Mouse (Mus musculus) forebrain, embryonic 10.5 days (tissue): ENCODE data around the gene Mak. TPM values are rescaled to one million over a fixed set of nuclear protein-coding genes. Genes with fewer than 3 reads are reported as not detected.
"Not testable (repeated sequence)": the region's sequence is repeated elsewhere in the genome, so short reads cannot be mapped to it uniquely, and the experiment has no call there.

Experiments
- DNase-seq: peaks from one replicate; pipeline ENCODE4 v3.0.0-alpha.2; 2017; ENCODE audit warnings: low spot score; ENCODE audit errors: extremely low spot score
- H3K27ac ChIP-seq: fragments of 300-500 bp; sonication (generic); 2 replicates; pipeline ENCODE4 v1.5.1; 2016; ENCODE audit warnings: mild to moderate bottlenecking
- H3K27me3 ChIP-seq: fragments of 300-500 bp; sonication (generic); 2 replicates; pipeline ENCODE4 v1.6.1; 2016; ENCODE audit warnings: mild to moderate bottlenecking; ENCODE audit not compliant: poor library complexity, severe bottlenecking
- H3K36me3 ChIP-seq: fragments of 300-500 bp; sonication (generic); replicated peaks from 2 replicates; pipeline ENCODE4 v1.6.1; 2016; ENCODE audit warnings: mild to moderate bottlenecking, moderate library complexity
- H3K4me1 ChIP-seq: fragments of 300-500 bp; sonication (generic); 2 replicates; pipeline ENCODE4 v1.6.1; 2016
- H3K4me3 ChIP-seq: fragments of 300-500 bp; sonication (generic); 2 replicates; pipeline ENCODE4 v1.5.1; 2016; ENCODE audit warnings: mild to moderate bottlenecking, moderate library complexity
- H3K9me3 ChIP-seq: fragments of 300-500 bp; sonication (generic); 2 replicates; pipeline ENCODE4 v1.6.1; 2016; ENCODE audit warnings: mild to moderate bottlenecking, moderate library complexity
- WGBS: fragments of 180-500 bp; shearing (Covaris S2); methylation state at CpG from one replicate; pipeline ENCODE4 v1.1.7; 2016; 5-methylcytosine and 5-hydroxymethylcytosine counted together
- polyA plus RNA-seq: library from polyadenylated mRNA; unstranded; fragments of >200 nt; fragmentation: Nextera tagmentation; extraction: Ambion mirVana; gene quantifications from 2 replicates; pipeline ENCODE4 v1.2.1, GENCODE M21; 2016

Gene Mak
- polyA plus RNA-seq, 1 experiment from 2014 or later, result 1.4 TPM

DNA sequence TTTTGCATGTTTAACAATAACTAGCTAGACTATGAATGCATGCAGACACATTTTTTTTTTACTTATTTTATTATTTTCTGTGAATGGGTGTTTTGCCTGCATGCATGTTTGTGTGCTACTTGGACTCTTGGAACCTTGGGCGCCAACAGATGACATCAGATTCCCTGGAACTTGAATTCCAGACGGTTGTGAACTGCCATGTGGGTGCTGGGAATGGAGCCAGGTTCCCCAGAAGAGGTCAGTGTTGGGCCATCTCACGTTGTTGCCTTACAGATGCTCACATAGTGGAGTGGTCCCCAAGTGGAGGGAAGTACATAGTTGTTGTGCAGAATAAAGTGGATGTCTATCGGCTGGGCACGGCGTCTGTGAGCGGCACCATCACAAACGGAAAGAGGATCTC is 70.6 kb downstream of the Mak start:
- H3K4me3 ChIP-seq, result no peak overlapping the region
- DNase-seq, result no peak
- H3K9me3 ChIP-seq, result no peaks in the 10 kb centered on the region
- peaks cover 100% of the 10 kb centered on the region for H3K36me3 ChIP-seq
- 86% methylated on average over 8 of the region's 8 CpGs for WGBS
- no peaks in the 10 kb centered on the region for H3K27me3 ChIP-seq
- H3K4me1 ChIP-seq, result no peaks in the 10 kb centered on the region
- H3K27ac ChIP-seq, result no peak overlapping the region

DNA sequence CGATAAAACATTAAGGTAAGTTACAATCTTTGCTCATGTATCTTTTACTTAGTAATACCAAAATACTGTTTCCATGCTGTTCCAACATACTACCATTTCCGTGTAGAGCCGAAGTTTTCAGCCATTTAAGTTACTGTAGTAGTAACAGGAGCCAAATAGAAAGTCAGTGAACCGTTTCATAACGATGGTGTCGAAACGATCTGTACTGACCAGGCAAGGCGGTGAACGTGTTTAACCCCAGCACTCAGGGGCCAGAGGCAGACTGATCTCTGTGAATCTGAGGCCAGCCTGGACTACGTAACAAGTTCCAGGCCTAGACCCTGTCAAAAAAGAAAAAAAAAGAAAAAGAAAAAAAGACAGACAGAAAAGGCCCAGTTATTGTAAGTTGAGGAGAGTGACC is 71.2 kb downstream of the Mak start:
- WGBS, result 95% methylated on average over 10 of the region's 10 CpGs
- H3K27me3 ChIP-seq, result no peaks in the 10 kb centered on the region
- DNase-seq, result no peak
- no peaks in the 10 kb centered on the region for H3K9me3 ChIP-seq
- H3K36me3 ChIP-seq, result peaks cover 97% of the 10 kb centered on the region
- H3K4me3 ChIP-seq, result no peak overlapping the region
- no peak overlapping the region for H3K27ac ChIP-seq
- no peaks in the 10 kb centered on the region for H3K4me1 ChIP-seq

- Histone ChIP-seq H3K4me3 (no peak overlapping the region), H3K27ac (no peak overlapping the region), H3K27me3 (no peaks in the 10 kb centered on the region), H3K4me1 (peaks cover 13% of the 10 kb centered on the region), H3K9me3 (no peaks in the 10 kb centered on the region), H3K36me3 (peaks cover 83% of the 10 kb centered on the region)
- 95% methylated on average over 4 of the region's 4 CpGs for WGBS
- DNase-seq, result no peak
Observed at GRCm38 (mm10) chr13:41006244-41006643, 73.3 kb downstream of the Mak start.

GRCm38 (mm10) chr13:41002001-41002400 is 77.5 kb downstream of the Mak start:
- H3K4me3 ChIP-seq, result peak overlapping the region; percentile 98
- WGBS, result 84% methylated on average over 5 of the region's 5 CpGs
- H3K27me3 ChIP-seq, result no peaks in the 10 kb centered on the region
- no peaks in the 10 kb centered on the region for H3K9me3 ChIP-seq
- no peak overlapping the region for H3K27ac ChIP-seq
- DNase-seq, result no peak
- peaks cover 22% of the 10 kb centered on the region for H3K4me1 ChIP-seq
- peaks cover 40% of the 10 kb centered on the region for H3K36me3 ChIP-seq

DNA sequence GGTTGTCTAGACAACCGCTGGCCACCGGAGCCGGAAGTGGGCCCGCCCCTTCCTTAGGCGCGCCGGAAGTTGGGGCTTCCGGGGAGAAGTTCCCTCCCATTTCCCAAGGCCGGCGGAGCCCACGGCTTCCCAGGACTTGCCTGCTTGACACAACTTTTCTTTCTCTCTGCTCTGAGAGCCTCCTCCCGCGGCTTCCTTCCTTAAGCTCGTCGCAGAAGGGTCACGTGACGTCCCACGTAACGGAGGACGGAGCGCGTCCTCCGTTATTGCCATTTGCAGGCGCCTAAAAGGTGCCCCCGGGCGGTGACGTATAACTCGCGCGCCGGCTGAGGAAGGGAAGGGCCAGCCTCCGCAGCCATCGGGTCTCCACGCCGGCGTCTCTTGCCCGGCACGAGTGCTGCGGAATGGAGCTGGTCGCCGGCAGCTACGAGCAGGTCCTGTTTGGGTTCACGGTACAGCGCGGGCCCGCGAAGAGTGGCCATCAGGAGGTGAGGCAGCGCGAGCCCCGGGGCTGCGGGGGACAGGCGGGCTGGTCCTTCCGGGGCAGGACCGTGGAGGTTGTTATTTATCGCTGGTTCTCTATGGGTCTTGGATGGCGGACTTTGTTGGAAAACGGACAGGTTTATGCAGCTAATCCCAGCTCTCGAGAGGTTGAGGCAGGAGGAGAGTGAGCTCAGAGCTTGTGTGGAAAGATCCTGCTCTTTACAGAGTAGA is 78.4 kb downstream of the Mak start, which contains the start of gene Pak1ip1:
Gene Pak1ip1 (plus strand): TSS at position 98 of the 714 bp plus-strand sequence.
- Histone ChIP-seq H3K9me3 (no peaks in the 10 kb centered on the region), H3K4me3 (peak within 1 kb of the TSS; percentile 98), H3K27me3 (peaks cover 7% of the 10 kb centered on the region), H3K36me3 (peaks cover 31% of the 10 kb centered on the region), H3K27ac (peak within 1 kb of the TSS; percentile 94), H3K4me1 (peaks cover 22% of the 10 kb centered on the region)
- WGBS, result under 1% methylated on average over 58 of the region's 58 CpGs
- peak; percentile 91 for DNase-seq

GRCm38 (mm10) chr13:41000140-41000925 is 79.2 kb downstream of the Mak start:
- peaks cover 23% of the 10 kb centered on the region for H3K4me1 ChIP-seq
- WGBS, result 2% methylated on average over 25 of the region's 25 CpGs
- peaks cover 9% of the 10 kb centered on the region for H3K27me3 ChIP-seq
- H3K9me3 ChIP-seq, result no peaks in the 10 kb centered on the region
- peaks cover 24% of the 10 kb centered on the region for H3K36me3 ChIP-seq
- H3K4me3 ChIP-seq, result peak overlapping the region; percentile 98
- DNase-seq, result peak; percentile 47
- H3K27ac ChIP-seq, result peak overlapping the region; percentile 94

DNA sequence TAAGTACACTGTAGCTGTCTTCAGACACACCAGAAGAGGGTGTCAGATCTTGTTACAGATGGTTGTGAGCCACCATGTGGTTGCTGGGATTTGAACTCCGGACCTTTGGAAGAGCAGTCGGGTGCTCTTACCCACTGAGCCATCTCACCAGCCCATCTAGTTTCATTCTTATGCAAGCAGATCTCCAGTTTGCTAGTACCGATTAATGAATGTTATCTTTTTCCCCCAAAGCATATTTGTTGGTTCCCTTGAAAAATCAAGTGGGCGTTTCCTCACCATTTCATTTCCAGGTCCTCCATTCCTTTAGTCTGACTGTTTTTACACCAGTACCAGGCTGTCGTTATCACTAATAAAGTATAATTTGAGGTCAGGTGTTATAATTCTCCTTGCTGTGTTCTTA is 81.0 kb downstream of the Mak start:
- Histone ChIP-seq H3K27me3 (peaks cover 14% of the 10 kb centered on the region), H3K4me1 (peaks cover 38% of the 10 kb centered on the region)
- not testable (repeated sequence) for H3K9me3 ChIP-seq, DNase-seq, H3K27ac ChIP-seq, H3K36me3 ChIP-seq, H3K4me3 ChIP-seq
- 89% methylated on average over 5 of the region's 5 CpGs for WGBS

- peak; percentile 27 for DNase-seq
- H3K4me3 ChIP-seq, result peak overlapping the region; percentile 16; the same call in 1 of the 2 replicates
Observed at GRCm38 (mm10) chr13:40994487-40995263, 84.8 kb downstream of the Mak start.

DNA sequence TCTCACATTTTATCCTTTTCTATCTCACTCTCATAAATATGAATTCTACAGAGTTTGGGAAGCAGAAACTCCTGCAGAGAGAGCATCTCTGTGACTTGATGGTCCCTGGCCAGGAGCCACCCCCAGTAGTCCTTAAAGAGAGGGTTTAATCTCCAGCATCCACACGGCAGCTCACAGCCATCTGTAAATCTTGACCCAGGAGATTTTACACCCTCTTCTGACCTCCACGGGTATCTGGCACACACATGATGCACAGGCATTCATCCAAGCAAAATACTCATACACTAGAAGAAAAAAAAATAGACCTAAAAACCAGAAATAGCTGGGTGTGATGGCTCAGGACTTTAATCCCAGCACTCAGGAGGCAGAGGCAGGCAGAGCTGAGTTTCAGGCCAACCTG is 91.1 kb downstream of the Mak start:
- no peak overlapping the region for H3K4me3 ChIP-seq
- no peaks in the 10 kb centered on the region for H3K4me1 ChIP-seq
- no peak overlapping the region for H3K27ac ChIP-seq
- DNase-seq, result no peak
- H3K36me3 ChIP-seq, result no peaks in the 10 kb centered on the region
- 79% methylated on average over 2 of the region's 2 CpGs for WGBS
- no peaks in the 10 kb centered on the region for H3K9me3 ChIP-seq
- peaks cover 37% of the 10 kb centered on the region for H3K27me3 ChIP-seq

More at GRCm38 (mm10) chr13:40994487-40995263, 84.8 kb downstream of the Mak start:
- WGBS, result 26% methylated on average over 8 of the region's 8 CpGs
- Histone ChIP-seq H3K27me3 (peaks cover 51% of the 10 kb centered on the region), H3K27ac (peak overlapping the region; percentile 67), H3K9me3 (no peaks in the 10 kb centered on the region), H3K36me3 (no peaks in the 10 kb centered on the region), H3K4me1 (peaks cover 17% of the 10 kb centered on the region)

- not testable (repeated sequence) for H3K27ac ChIP-seq, H3K36me3 ChIP-seq, H3K4me1 ChIP-seq, H3K4me3 ChIP-seq, DNase-seq, H3K9me3 ChIP-seq
- WGBS, result 67% methylated on average over 4 of the region's 4 CpGs
- peaks cover 31% of the 10 kb centered on the region for H3K27me3 ChIP-seq
Observed at GRCm38 (mm10) chr13:40987608-40988303, 91.8 kb downstream of the Mak start.

DNA sequence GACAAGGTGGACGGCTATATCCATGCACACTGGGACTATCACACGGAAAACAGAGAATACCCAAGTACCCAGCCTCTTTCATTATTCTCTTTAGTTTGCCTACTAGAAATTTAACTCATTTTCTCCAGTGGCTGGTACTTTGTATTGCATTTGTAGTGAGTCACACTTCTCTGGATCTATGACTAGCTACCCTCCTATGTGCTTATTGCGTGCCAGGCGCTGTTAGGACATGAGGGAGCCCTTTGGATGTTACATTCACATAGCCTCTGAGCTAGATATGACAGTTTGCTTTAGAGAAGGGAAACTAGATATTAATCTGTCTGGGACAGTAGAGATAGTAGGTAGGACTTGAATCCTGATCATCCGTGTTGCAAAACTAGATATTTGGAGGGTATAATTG is 93.4 kb downstream of the Mak start:
- Histone ChIP-seq H3K36me3 (no peaks in the 10 kb centered on the region), H3K27ac (no peak overlapping the region), H3K27me3 (peaks cover 14% of the 10 kb centered on the region), H3K4me3 (no peak overlapping the region), H3K9me3 (no peaks in the 10 kb centered on the region), H3K4me1 (no peaks in the 10 kb centered on the region)
- WGBS, result 91% methylated on average over 5 of the region's 5 CpGs
- DNase-seq, result no peak

DNA sequence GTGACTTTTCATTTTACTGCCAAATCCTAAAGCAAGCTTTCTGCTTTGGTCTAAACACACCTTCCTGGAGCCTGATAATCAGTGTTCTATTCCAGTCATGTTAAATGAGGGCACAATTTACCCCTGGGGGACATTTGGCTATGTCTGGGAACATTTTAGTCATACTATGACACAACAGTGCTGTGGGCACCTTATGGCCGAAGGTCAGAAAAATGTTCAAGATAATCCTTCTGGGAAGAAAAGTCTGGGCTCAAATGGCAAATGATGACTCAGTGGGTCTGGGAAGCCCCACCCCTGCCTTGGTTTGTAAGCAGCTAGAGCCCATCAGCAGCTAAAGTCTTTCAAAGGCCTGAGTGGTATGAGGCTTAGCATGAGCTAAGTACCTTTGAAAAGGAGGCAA is 96.7 kb downstream of the Mak start:
- no peaks in the 10 kb centered on the region for H3K27me3 ChIP-seq
- H3K9me3 ChIP-seq, result no peaks in the 10 kb centered on the region
- no peaks in the 10 kb centered on the region for H3K4me1 ChIP-seq
- no peaks in the 10 kb centered on the region for H3K36me3 ChIP-seq
- DNase-seq, result no peak
- no peak overlapping the region for H3K27ac ChIP-seq
- no peak overlapping the region for H3K4me3 ChIP-seq
- 94% methylated on average over 1 of the region's 1 CpGs for WGBS
